Mouse (Mus musculus) hindbrain, postnatal 0 days (tissue): Measurements from ENCODE around the gene Gdpd4. TPM values are rescaled to one million over a fixed set of nuclear protein-coding genes. Genes with fewer than 3 reads are reported as not detected.
A peak's percentile ranks its signal among the peaks of the same experiment; 100 is the strongest.

Experiments
- ATAC-seq: fragments of 200-750 bp; cut with Nextera tagmentation; 2 replicates; pipeline ENCODE4 v1.8.0; 2017; ENCODE audit warnings: mild to moderate bottlenecking, moderate TSS enrichment, moderate library complexity
- DNase-seq: peaks from one replicate; pipeline ENCODE4 v3.0.0-alpha.2; 2015; ENCODE audit warnings: low spot score
- H3K27ac ChIP-seq: fragments of 300-500 bp; sonication (generic); 2 replicates; pipeline ENCODE4 v1.5.1; 2014; ENCODE audit warnings: mild to moderate bottlenecking
- H3K27me3 ChIP-seq: fragments of 300-500 bp; sonication (generic); 2 replicates; pipeline ENCODE4 v1.6.1; 2014; ENCODE audit warnings: low read length, mixed read lengths; ENCODE audit not compliant: insufficient read depth
- H3K36me3 ChIP-seq: fragments of 300-500 bp; sonication (generic); 2 replicates; pipeline ENCODE4 v1.6.1; 2014; ENCODE audit warnings: low read length, mixed read lengths; ENCODE audit not compliant: insufficient read depth
- H3K4me1 ChIP-seq: fragments of 300-500 bp; sonication (generic); 2 replicates; pipeline ENCODE4 v1.6.1; 2014; ENCODE audit warnings: antibody characterized with exemption, low read length, mixed read lengths; ENCODE audit not compliant: insufficient read depth
- H3K4me2 ChIP-seq: fragments of 300-500 bp; sonication (generic); 2 replicates; pipeline ENCODE4 v1.6.1; 2014; ENCODE audit warnings: low read depth, mild to moderate bottlenecking, low read length, moderate library complexity, mixed read lengths
- H3K4me3 ChIP-seq: fragments of 300-500 bp; sonication (generic); 2 replicates; pipeline ENCODE4 v1.5.1; 2014; ENCODE audit warnings: low read length
- H3K9ac ChIP-seq: fragments of 300-500 bp; sonication (generic); replicated peaks from 2 replicates; pipeline ENCODE4 v1.6.1; 2014; ENCODE audit warnings: mild to moderate bottlenecking, low read length, moderate library complexity, mixed read lengths
- H3K9me3 ChIP-seq: fragments of 300-500 bp; sonication (generic); 2 replicates; pipeline ENCODE4 v1.6.1; 2016; ENCODE audit warnings: low read length, mixed read lengths
- CTCF ChIP-seq: IDR thresholded peaks from 2 replicates; pipeline ENCODE4 v1.5.1; 2016; ENCODE audit warnings: antibody characterized with exemption, control low read depth, low read depth
- WGBS: fragments of 180-500 bp; shearing (Covaris S2); extraction: QIAGEN DNeasy Blood & Tissue Kit; methylation state at CpG from one replicate; pipeline ENCODE4 v1.1.7; 2014; 5-methylcytosine and 5-hydroxymethylcytosine counted together
- polyA plus RNA-seq: library from polyadenylated mRNA; unstranded; fragments of >200 nt; fragmentation: Nextera tagmentation; extraction: Ambion mirVana; gene quantifications from 2 replicates; pipeline ENCODE4 v1.2.1, GENCODE M21; 2015
- total RNA-seq: library from RNA; depleted of rRNA; stranded (reverse); fragments of >200 nt; gene quantifications from 2 replicates; pipeline ENCODE4 v1.2.3, GENCODE M21; 2014

The Gdpd4 gene
- total and polyA plus RNA-seq, 2 experiments from 2014 or later = not detected

DNA sequence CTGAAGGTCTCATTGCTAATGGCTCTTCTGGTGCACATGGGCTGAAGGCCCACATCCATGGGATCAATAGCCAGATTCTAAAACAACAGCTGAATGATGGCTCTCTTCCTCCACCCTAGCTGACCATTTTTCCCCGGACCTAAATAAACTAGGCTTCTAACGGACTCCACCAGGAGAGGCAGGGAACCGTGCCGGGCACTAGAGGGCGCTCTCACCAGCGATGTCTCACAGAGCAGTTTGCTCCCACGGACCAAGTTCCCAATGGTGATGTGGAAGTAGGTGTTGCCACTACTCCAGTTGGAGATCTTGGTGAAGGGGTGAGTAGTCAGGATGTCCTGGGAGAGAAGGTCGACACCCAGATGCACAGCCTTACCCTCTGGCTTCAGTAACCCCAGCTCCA, 132.2 kb downstream of the Gdpd4 start:
- Histone ChIP-seq H3K4me2 (no peak overlapping the region), H3K36me3 (no peaks in the 10 kb centered on the region), H3K27me3 (no peaks in the 10 kb centered on the region), H3K9me3 (no peaks in the 10 kb centered on the region), H3K9ac (no peak overlapping the region), H3K27ac (no peak overlapping the region), H3K4me1 (no peaks in the 10 kb centered on the region), H3K4me3 (no peak overlapping the region)
- TF ChIP-seq CTCF = peak; percentile 73
- peak; percentile 58 for DNase-seq
- no peak for ATAC-seq
- 20% methylated on average over 8 of the region's 8 CpGs for WGBS

GRCm38 (mm10) chr7:98054461-98054860, 134.7 kb downstream of the Gdpd4 start:
- no peak overlapping the region for H3K9ac ChIP-seq
- no peaks in the 10 kb centered on the region for H3K4me1 ChIP-seq
- no peaks in the 10 kb centered on the region for H3K27me3 ChIP-seq
- H3K9me3 ChIP-seq = no peaks in the 10 kb centered on the region
- no peak for TF ChIP-seq CTCF
- no peak overlapping the region for H3K4me2 ChIP-seq
- H3K27ac ChIP-seq = no peak overlapping the region
- WGBS = 85% methylated on average over 9 of the region's 9 CpGs
- H3K36me3 ChIP-seq = no peaks in the 10 kb centered on the region
- no peak overlapping the region for H3K4me3 ChIP-seq
- DNase-seq (no peak), ATAC-seq (no peak)

- Histone ChIP-seq H3K4me3 (no peak overlapping the region), H3K27me3 (no peaks in the 10 kb centered on the region), H3K9ac (no peak overlapping the region), H3K4me2 (no peak overlapping the region), H3K4me1 (no peaks in the 10 kb centered on the region), H3K9me3 (no peaks in the 10 kb centered on the region), H3K27ac (no peak overlapping the region), H3K36me3 (no peaks in the 10 kb centered on the region)
- DNase-seq (no peak), ATAC-seq (no peak)
- no peak for TF ChIP-seq CTCF
- 89% methylated on average over 8 of the region's 8 CpGs for WGBS
Measured at GRCm38 (mm10) chr7:98054942-98055341, 135.2 kb downstream of the Gdpd4 start.

DNA sequence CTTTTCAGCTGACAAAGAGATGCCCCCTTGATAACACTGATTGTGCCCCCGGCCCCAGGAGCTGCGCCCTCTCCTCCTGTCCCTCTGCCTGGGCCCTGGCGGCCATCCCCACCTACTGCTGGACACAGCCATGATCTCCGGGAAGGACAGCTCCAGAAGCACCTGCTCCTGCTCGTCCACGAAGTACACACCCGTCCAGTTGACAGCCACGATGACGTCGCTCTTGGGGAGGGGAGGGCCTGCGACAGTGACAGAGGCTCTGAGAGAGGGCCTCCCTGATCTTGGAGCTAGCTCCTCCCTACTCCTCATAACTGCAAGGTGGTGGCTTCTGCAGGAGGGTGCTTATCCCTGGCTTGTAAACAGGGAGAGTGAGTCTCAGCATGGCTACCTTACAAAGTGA, 146.5 kb downstream of the Gdpd4 start:
- Histone ChIP-seq H3K9me3 (no peaks in the 10 kb centered on the region), H3K4me1 (no peaks in the 10 kb centered on the region), H3K27me3 (no peaks in the 10 kb centered on the region), H3K36me3 (0 out of 2 replicates have a peak, but pooled peaks cover 6% of the 10 kb centered on the region), H3K4me2 (no peak overlapping the region), H3K27ac (no peak overlapping the region), H3K9ac (no peak overlapping the region), H3K4me3 (no peak overlapping the region)
- TF ChIP-seq CTCF = no peak
- ATAC-seq (no peak), DNase-seq (no peak)
- 87% methylated on average over 11 of the region's 11 CpGs for WGBS

DNA sequence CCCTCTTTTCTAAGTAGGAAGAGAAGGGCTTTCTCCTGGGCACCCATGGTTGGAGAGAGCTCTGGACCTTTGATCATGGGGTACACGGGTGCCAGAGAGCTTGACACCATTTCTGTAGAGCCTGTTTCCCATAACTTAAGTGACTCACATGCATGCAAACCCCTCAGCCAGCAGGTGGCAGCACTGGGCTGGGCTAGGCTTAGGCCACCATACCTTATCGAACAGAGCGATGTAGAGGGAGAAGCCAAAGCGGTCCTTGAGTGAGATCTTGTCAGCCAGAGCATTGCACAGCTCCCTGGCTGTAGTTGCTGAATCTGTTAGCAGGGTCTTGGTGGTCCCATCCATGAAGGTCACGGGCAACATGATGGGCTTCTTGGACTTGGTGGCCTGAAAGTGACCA, 151.9 kb downstream of the Gdpd4 start:
- peak; percentile 91 for DNase-seq
- Histone ChIP-seq H3K9me3 (no peaks in the 10 kb centered on the region), H3K36me3 (peaks cover 6% of the 10 kb centered on the region; the same call in 1 of the 2 replicates), H3K4me2 (no peak overlapping the region), H3K27ac (no peak overlapping the region), H3K9ac (no peak overlapping the region), H3K4me3 (no peak overlapping the region), H3K4me1 (no peaks in the 10 kb centered on the region), H3K27me3 (no peaks in the 10 kb centered on the region)
- TF ChIP-seq CTCF = peak; percentile 98
- peak; percentile 60; the same call in 1 of the 2 replicates for ATAC-seq
- WGBS = 33% methylated on average over 5 of the region's 5 CpGs

GRCm38 (mm10) chr7:98077453-98077852, 157.7 kb downstream of the Gdpd4 start:
- no peaks in the 10 kb centered on the region; the same call in 1 of the 2 replicates for H3K36me3 ChIP-seq
- H3K27me3 ChIP-seq = no peaks in the 10 kb centered on the region
- H3K27ac ChIP-seq = no peak overlapping the region
- no peak overlapping the region for H3K4me2 ChIP-seq
- ATAC-seq (no peak), DNase-seq (no peak)
- no peak overlapping the region for H3K9ac ChIP-seq
- no peak overlapping the region for H3K4me3 ChIP-seq
- H3K9me3 ChIP-seq = no peaks in the 10 kb centered on the region
- no peak for TF ChIP-seq CTCF
- H3K4me1 ChIP-seq = no peaks in the 10 kb centered on the region; the same call in 1 of the 2 replicates
- WGBS = 85% methylated on average over 11 of the region's 11 CpGs

GRCm38 (mm10) chr7:98082376-98082775, 162.6 kb downstream of the Gdpd4 start:
- Histone ChIP-seq H3K9me3 (no peaks in the 10 kb centered on the region), H3K9ac (no peak overlapping the region), H3K36me3 (no peaks in the 10 kb centered on the region; the same call in 1 of the 2 replicates), H3K4me2 (no peak overlapping the region), H3K27me3 (no peaks in the 10 kb centered on the region), H3K4me3 (no peak overlapping the region), H3K4me1 (no peaks in the 10 kb centered on the region; the same call in 1 of the 2 replicates), H3K27ac (no peak overlapping the region)
- TF ChIP-seq CTCF = no peak
- WGBS = 20% methylated on average over 5 of the region's 5 CpGs
- ATAC-seq (no peak), DNase-seq (no peak)
